Mouse (Mus musculus): ENCODE results near the gene Ptpre.
"Not testable (repeated sequence)": the region's sequence is repeated elsewhere in the genome, so short reads cannot be mapped to it uniquely, and the experiment has no call there.

- not testable (repeated sequence) for TF ChIP-seq CTCF, EP300 (IDR thresholded peaks at IDR 0.05; ENCODE audit: low read depth)
Measured at GRCm38 (mm10) chr7:135575319-135576069, 38.2 kb downstream of the Ptpre start.

Measured in heart, postnatal 0 days (tissue).